ENCODE assay signal across 9 mouse cellular contexts in genomic region chr11:103262412-103263267, GRCm38 (mm10). TPM values are rescaled to one million over a fixed set of nuclear protein-coding genes. Genes with fewer than 3 reads are reported as not detected.
DNase-seq lines count a peak whose midpoint lies in the region; TF ChIP-seq lines count a peak whose summit lies in the region.
"Had no signal": no experiment of that assay in that cellular context is flagged by ENCODE, and none has a peak within 500 bp of the region (broad histone marks: within the 10 kb centered on the region; RNA-seq: fewer than 3 reads in every experiment).

No protein-coding gene starts in this region.

- WGBS in heart, adult 2 months = 45% methylated on average over 20 of the region's 20 CpGs
- 40% methylated on average over 20 of the region's 20 CpGs for WGBS in kidney, adult 2 months
- WGBS in macrophage (ENCODE audit: missing documents) = 4% methylated on average over 20 of the region's 20 CpGs

- H3K4me1 ChIP-seq in heart, adult 2 months (ENCODE audit: control insufficient read depth, insufficient read depth, low read length) = peaks cover 16% of the 10 kb centered on the region
- peaks cover 36% of the 10 kb centered on the region for H3K4me1 ChIP-seq in kidney, adult 2 months (ENCODE audit: control insufficient read depth, insufficient read depth, low read length)

- intact Hi-C loops in heart, adult 2 months (cut with DNase I) = no loop called here

- TF ChIP-seq POLR2A in heart, adult 2 months (IDR thresholded peaks at IDR 0.05; ENCODE audit: insufficient read depth, low read depth, low read length) = 0 out of 2 replicates have a peak, but pooled peaks have one; percentile 22
- no peak for TF ChIP-seq POLR2A in kidney, adult 2 months (IDR thresholded peaks at IDR 0.05; ENCODE audit: low read depth, low read length)

- peak overlapping the region; percentile 17 for H3K4me3 ChIP-seq in heart, adult 2 months
- peak overlapping the region; percentile 2; the same call in 1 of the 2 replicates for H3K4me3 ChIP-seq in kidney, adult 2 months (ENCODE audit: insufficient read depth, low read depth, low read length)
- peak overlapping the region; percentile 44 for H3K4me3 ChIP-seq in macrophage (ENCODE audit: inconsistent target)

- no peaks in the 10 kb centered on the region for H3K36me3 ChIP-seq in heart, adult 2 months (ENCODE audit: control insufficient read depth, insufficient read depth, low read length)
- no peaks in the 10 kb centered on the region for H3K36me3 ChIP-seq in kidney, adult 2 months (ENCODE audit: control insufficient read depth, insufficient read depth, low read length)
- H3K36me3 ChIP-seq in macrophage (ENCODE audit: inconsistent target) = no peaks in the 10 kb centered on the region

- no peak for TF ChIP-seq CTCF in heart, adult 2 months (IDR thresholded peaks at IDR 0.05)
- no peak for TF ChIP-seq CTCF in kidney, adult 2 months (conservative IDR thresholded peaks at IDR 0.05; ENCODE audit: insufficient read depth, insufficient read length, low read depth, low read length)

- peaks cover 4% of the 10 kb centered on the region for H3K79me2 ChIP-seq in heart, adult 2 months (replicated peaks; ENCODE audit: control insufficient read depth, insufficient read depth, low read length)
- H3K79me2 ChIP-seq in macrophage (ENCODE audit: inconsistent target) = peaks cover 90% of the 10 kb centered on the region

- no peak for TF ChIP-seq EP300 in heart, adult 2 months (IDR thresholded peaks at IDR 0.05; ENCODE audit: insufficient read depth, low read depth, low read length)

- H3K27me3 ChIP-seq in heart, adult 2 months (ENCODE audit: control insufficient read depth, insufficient read depth, low read length) = no peaks in the 10 kb centered on the region
- no peaks in the 10 kb centered on the region for H3K27me3 ChIP-seq in kidney, adult 2 months (replicated peaks; ENCODE audit: control insufficient read depth, insufficient read depth, low read length)

- peak; percentile 67 for DNase-seq in heart, adult 2 months
- DNase-seq in heart, postnatal 4 days = no peak
- peak; percentile 74 to 78 for DNase-seq in adrenal gland, postnatal 36 days
- peak; percentile 66 for DNase-seq in kidney, adult 2 months
- DNase-seq in thymus, adult 18-20 months = peak; percentile 46 to 68
- no peak for DNase-seq in layer of hippocampus, postnatal 36 days
- DNase-seq in layer of hippocampus, adult 18-20 months (ENCODE audit: low spot score in 2 of 2) = no peak

- H3K27ac ChIP-seq in heart, adult 2 months = peak overlapping the region; percentile 81
- H3K27ac ChIP-seq in kidney, adult 2 months (ENCODE audit: insufficient read depth, low read depth, low read length) = peak overlapping the region; percentile 66
- H3K27ac ChIP-seq in macrophage = peak overlapping the region; percentile 89

- peak overlapping the region; percentile 34 for H3K9ac ChIP-seq in heart, adult 2 months (ENCODE audit: low read depth, low read length)

RNA-seq across cellular contexts. Expression of gene Map3k14, which starts 4.6 kb away (rescaled TPM):
- total RNA-seq in heart, adult 2 months (2021) = 1 to 10 TPM; 3.0 to 3.4 TPM
- 3.7 and 4.5 TPM in 2 replicates for polyA plus RNA-seq in heart, adult 2 months (2012; rRNA removed)
- 1 to 10 TPM; 2.7 to 3.4 TPM for total RNA-seq in heart, postnatal 4 days (2021)
- 1 to 10 TPM; 4.7 to 7.7 TPM for total RNA-seq in adrenal gland, postnatal 36 days (2021)
- polyA plus RNA-seq in kidney, adult 2 months (2012; rRNA removed) = 8.0 and 8.6 TPM in 2 replicates
- total RNA-seq in macrophage (2018; cell fraction: chromatin; rRNA removed) = 100 to 1,000 TPM in 5 of 26 experiments, 10 to 100 TPM in 21; 16.7 to 137 (median 78.1) TPM
- total RNA-seq in macrophage (2018; cell fraction: cytosol; rRNA removed) = 10 to 100 TPM in 23 of 26 experiments, 1 to 10 TPM in 3; 7.8 to 23.6 (median 14.8) TPM
- total RNA-seq in macrophage (2018; cell fraction: nucleus; rRNA removed) = 10 to 100 TPM in 25 of 26 experiments, 1 to 10 TPM in 1; 9.3 to 75.6 (median 42.6) TPM
- 9.0 to 14.1 TPM (median 9.9 TPM) in 3 replicates for polyA plus RNA-seq in macrophage (2018)
- 1 to 10 TPM; 3.2 to 4.3 TPM for total RNA-seq in layer of hippocampus, postnatal 36 days (2021)
- total RNA-seq in layer of hippocampus, adult 18-20 months (2021) = 1 to 10 TPM; 4.5 to 4.7 TPM

RNA-seq across cellular contexts. Expression of gene Spata32, which starts 44.4 kb away (rescaled TPM):
- total RNA-seq in heart, adult 2 months (2021) = not detected
- polyA plus RNA-seq in heart, adult 2 months (2012; rRNA removed) = not detected in 2 replicates
- total RNA-seq in heart, postnatal 4 days (2021) = not detected
- total RNA-seq in adrenal gland, postnatal 36 days (2021) = not detected
- polyA plus RNA-seq in kidney, adult 2 months (2012; rRNA removed) = not detected in 2 replicates
- not detected for total RNA-seq in macrophage (2018; cell fraction: chromatin; rRNA removed)
- total RNA-seq in macrophage (2018; cell fraction: cytosol; rRNA removed) = not detected
- not detected for total RNA-seq in macrophage (2018; cell fraction: nucleus; rRNA removed)
- polyA plus RNA-seq in macrophage (2018) = not detected in 3 replicates
- total RNA-seq in layer of hippocampus, postnatal 36 days (2021) = 1 to 10 TPM in 1 of 2 experiments, under 1 TPM in 1; 0.72 to 1.6 TPM
- total RNA-seq in layer of hippocampus, adult 18-20 months (2021) = 1 to 10 TPM in 1 of 2 experiments, under 1 TPM in 1; 0.99 to 1.6 TPM
- total RNA-seq: MEL had no signal

RNA-seq across cellular contexts. Expression of gene 1700023F06Rik, which starts 54.3 kb away (rescaled TPM):
- total RNA-seq in heart, adult 2 months (2021) = not detected
- polyA plus RNA-seq in heart, adult 2 months (2012; rRNA removed) = 0.21 TPM in 1 of 2 replicates, not detected in the other
- not detected for total RNA-seq in heart, postnatal 4 days (2021)
- total RNA-seq in adrenal gland, postnatal 36 days (2021) = not detected
- 0.09 and 0.22 TPM in 2 replicates for polyA plus RNA-seq in kidney, adult 2 months (2012; rRNA removed)
- not detected for total RNA-seq in macrophage (2018; cell fraction: chromatin; rRNA removed)
- not detected for total RNA-seq in macrophage (2018; cell fraction: cytosol; rRNA removed)
- total RNA-seq in macrophage (2018; cell fraction: nucleus; rRNA removed) = not detected
- polyA plus RNA-seq in macrophage (2018) = not detected in 3 replicates
- 1 to 10 TPM; 1.5 to 2.3 TPM for total RNA-seq in layer of hippocampus, postnatal 36 days (2021)
- total RNA-seq in layer of hippocampus, adult 18-20 months (2021) = 1 to 10 TPM; 1.6 to 2.2 TPM
- total RNA-seq: MEL had no signal

Comparison
In these comparisons a context has a peak if more than half of its experiments do, and no peak if none do; other contexts are left out.
1. DNase-seq: peak in heart, adult 2 months (2 of 2), adrenal gland, postnatal 36 days (2 of 2), kidney, adult 2 months (single experiment) and thymus, adult 18-20 months (2 of 2); none in heart, postnatal 4 days (single experiment), layer of hippocampus, postnatal 36 days (0 of 2) and layer of hippocampus, adult 18-20 months (0 of 2).
2. Peak in every context shown above with its lines, with median percentiles within 50 percentile points of each other: H3K27ac ChIP-seq and H3K4me3 ChIP-seq.